Mouse (Mus musculus) E14TG2a.4 (cell line): ENCODE results near the gene Ppp1r21.

Experiments used
- H3K27me3 ChIP-seq: 2 replicates; pipeline ENCODE4 v1.6.1; 2014; ENCODE audit warnings: low read length, control low read depth; ENCODE audit not compliant: insufficient read depth
- H3K36me3 ChIP-seq: 2 replicates; pipeline ENCODE4 v1.6.1; 2014; ENCODE audit warnings: low read length, control low read depth; ENCODE audit not compliant: insufficient read depth
- H3K4me1 ChIP-seq: replicated peaks from 2 replicates; pipeline ENCODE4 v1.6.1; 2014; ENCODE audit warnings: low read depth, low read length, control low read depth
- H3K4me3 ChIP-seq: replicated peaks from 2 replicates; pipeline ENCODE4 v1.5.1; 2014; ENCODE audit warnings: mild to moderate bottlenecking, low read length
- H3K9me3 ChIP-seq: 2 replicates; pipeline ENCODE4 v1.6.1; 2014; ENCODE audit warnings: low read length, control low read depth
- CTCF ChIP-seq: conservative IDR thresholded peaks from 2 replicates; pipeline ENCODE4 v1.5.1; 2014; ENCODE audit warnings: low read length
- NANOG ChIP-seq: IDR thresholded peaks from 2 replicates; pipeline ENCODE4 v1.6.1; 2014; ENCODE audit warnings: borderline replicate concordance, low read length, mixed read lengths
- POU5F1 ChIP-seq: IDR thresholded peaks from 2 replicates; pipeline ENCODE4 v1.6.1; 2014; ENCODE audit warnings: low read length, borderline replicate concordance

Gene Ppp1r21

GRCm38 (mm10) chr17:88537842-88538430 lies 8.0 kb downstream of the Ppp1r21 start:
- peaks cover 8% of the 10 kb centered on the region; the same call in 1 of the 2 replicates for H3K36me3 ChIP-seq
- H3K27me3 ChIP-seq = no peaks in the 10 kb centered on the region
- no peak for TF ChIP-seq POU5F1
- TF ChIP-seq CTCF = no peak
- peaks cover 15% of the 10 kb centered on the region for H3K4me1 ChIP-seq
- no peaks in the 10 kb centered on the region for H3K9me3 ChIP-seq
- no peak overlapping the region for H3K4me3 ChIP-seq

- TF ChIP-seq NANOG = no peak
- Histone ChIP-seq H3K4me1 (peaks cover 27% of the 10 kb centered on the region), H3K27me3 (no peaks in the 10 kb centered on the region), H3K36me3 (peaks cover 31% of the 10 kb centered on the region; the same call in 1 of the 2 replicates), H3K4me3 (no peak overlapping the region), H3K9me3 (no peaks in the 10 kb centered on the region)
Measured at GRCm38 (mm10) chr17:88542771-88543416, 13.0 kb downstream of the Ppp1r21 start.

- no peaks in the 10 kb centered on the region for H3K9me3 ChIP-seq
- H3K27me3 ChIP-seq = no peaks in the 10 kb centered on the region
- no peak for TF ChIP-seq POU5F1
- TF ChIP-seq NANOG = no peak
- TF ChIP-seq CTCF = no peak
- peaks cover 28% of the 10 kb centered on the region for H3K4me1 ChIP-seq
- H3K36me3 ChIP-seq = peaks cover 32% of the 10 kb centered on the region; the same call in 1 of the 2 replicates
- no peak overlapping the region for H3K4me3 ChIP-seq
Measured at GRCm38 (mm10) chr17:88543417-88543782, 13.5 kb downstream of the Ppp1r21 start.

DNA sequence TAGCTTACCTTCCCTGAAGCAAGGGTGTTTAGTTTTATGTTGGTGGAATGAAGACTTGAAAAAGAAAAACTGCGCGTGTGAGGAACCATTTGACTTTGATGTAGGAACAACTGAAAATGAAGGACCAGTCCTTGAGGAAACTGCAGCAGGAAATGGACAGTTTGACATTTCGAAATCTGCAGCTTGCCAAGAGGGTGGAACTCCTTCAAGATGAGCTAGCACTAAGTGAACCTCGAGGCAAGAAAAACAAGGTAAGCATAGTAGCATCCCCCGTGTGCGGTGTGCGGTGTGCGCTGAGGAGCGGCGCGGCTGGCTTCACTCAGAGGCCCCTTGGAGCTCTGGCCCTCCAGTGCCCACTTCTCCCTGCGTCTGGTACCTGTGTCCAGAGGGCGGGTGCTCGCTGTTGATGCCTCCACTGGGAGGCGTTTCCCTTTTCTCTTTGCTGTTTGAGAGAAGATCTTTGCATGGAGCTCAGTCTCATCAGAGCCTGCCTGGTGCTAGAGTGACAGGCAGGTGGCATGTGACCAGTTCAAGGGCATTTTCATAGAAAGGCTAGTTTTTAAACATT lies 15.4 kb downstream of the Ppp1r21 start:
- Histone ChIP-seq H3K27me3 (no peaks in the 10 kb centered on the region), H3K36me3 (peaks cover 39% of the 10 kb centered on the region; the same call in 1 of the 2 replicates), H3K9me3 (no peaks in the 10 kb centered on the region), H3K4me1 (peaks cover 44% of the 10 kb centered on the region), H3K4me3 (no peak overlapping the region)
- TF ChIP-seq CTCF = no peak
- TF ChIP-seq NANOG = no peak
- TF ChIP-seq POU5F1 = no peak

- TF ChIP-seq POU5F1 (no peak), NANOG (no peak), CTCF (no peak)
- H3K4me3 ChIP-seq = no peak overlapping the region
- H3K27me3 ChIP-seq = no peaks in the 10 kb centered on the region
- H3K36me3 ChIP-seq = peaks cover 44% of the 10 kb centered on the region
- peaks cover 44% of the 10 kb centered on the region for H3K4me1 ChIP-seq
- H3K9me3 ChIP-seq = no peaks in the 10 kb centered on the region
Measured at GRCm38 (mm10) chr17:88546745-88547144, 16.8 kb downstream of the Ppp1r21 start.

GRCm38 (mm10) chr17:88549411-88550191 lies 19.7 kb downstream of the Ppp1r21 start:
- TF ChIP-seq NANOG = no peak

GRCm38 (mm10) chr17:88550351-88550750 lies 20.4 kb downstream of the Ppp1r21 start:
- peaks cover 50% of the 10 kb centered on the region for H3K36me3 ChIP-seq
- no peak overlapping the region for H3K4me3 ChIP-seq
- H3K4me1 ChIP-seq = peaks cover 34% of the 10 kb centered on the region
- no peak for TF ChIP-seq POU5F1
- no peak for TF ChIP-seq CTCF
- H3K27me3 ChIP-seq = no peaks in the 10 kb centered on the region
- no peaks in the 10 kb centered on the region for H3K9me3 ChIP-seq

More at GRCm38 (mm10) chr17:88549411-88550191, 19.7 kb downstream of the Ppp1r21 start:
- H3K27me3 ChIP-seq = no peaks in the 10 kb centered on the region
- no peaks in the 10 kb centered on the region for H3K9me3 ChIP-seq
- H3K4me1 ChIP-seq = peaks cover 41% of the 10 kb centered on the region
- H3K36me3 ChIP-seq = peaks cover 47% of the 10 kb centered on the region
- peak overlapping the region; percentile 55 for H3K4me3 ChIP-seq

GRCm38 (mm10) chr17:88550981-88551940 lies 21.3 kb downstream of the Ppp1r21 start:
- TF ChIP-seq POU5F1 (no peak), CTCF (no peak), NANOG (no peak)
- H3K4me3 ChIP-seq = no peak overlapping the region
- H3K27me3 ChIP-seq = no peaks in the 10 kb centered on the region
- peaks cover 37% of the 10 kb centered on the region for H3K4me1 ChIP-seq
- peaks cover 54% of the 10 kb centered on the region for H3K36me3 ChIP-seq
- H3K9me3 ChIP-seq = no peaks in the 10 kb centered on the region
